Mouse (Mus musculus) inflammation-experienced regulatory T-cells, adult 16 weeks (primary cell): ENCODE results near the gene Jazf1. TPM values are rescaled to one million over a fixed set of nuclear protein-coding genes. Genes with fewer than 3 reads are reported as not detected.

Source experiments
- polyA plus RNA-seq: library from polyadenylated mRNA; unstranded; fragments of 100-300 nt; shearing (Covaris generic); gene quantifications from one replicate; pipeline ENCODE4 v1.2.1, GENCODE M21; 2017

Jazf1 gene
- 13.7 TPM for polyA plus RNA-seq

DNA sequence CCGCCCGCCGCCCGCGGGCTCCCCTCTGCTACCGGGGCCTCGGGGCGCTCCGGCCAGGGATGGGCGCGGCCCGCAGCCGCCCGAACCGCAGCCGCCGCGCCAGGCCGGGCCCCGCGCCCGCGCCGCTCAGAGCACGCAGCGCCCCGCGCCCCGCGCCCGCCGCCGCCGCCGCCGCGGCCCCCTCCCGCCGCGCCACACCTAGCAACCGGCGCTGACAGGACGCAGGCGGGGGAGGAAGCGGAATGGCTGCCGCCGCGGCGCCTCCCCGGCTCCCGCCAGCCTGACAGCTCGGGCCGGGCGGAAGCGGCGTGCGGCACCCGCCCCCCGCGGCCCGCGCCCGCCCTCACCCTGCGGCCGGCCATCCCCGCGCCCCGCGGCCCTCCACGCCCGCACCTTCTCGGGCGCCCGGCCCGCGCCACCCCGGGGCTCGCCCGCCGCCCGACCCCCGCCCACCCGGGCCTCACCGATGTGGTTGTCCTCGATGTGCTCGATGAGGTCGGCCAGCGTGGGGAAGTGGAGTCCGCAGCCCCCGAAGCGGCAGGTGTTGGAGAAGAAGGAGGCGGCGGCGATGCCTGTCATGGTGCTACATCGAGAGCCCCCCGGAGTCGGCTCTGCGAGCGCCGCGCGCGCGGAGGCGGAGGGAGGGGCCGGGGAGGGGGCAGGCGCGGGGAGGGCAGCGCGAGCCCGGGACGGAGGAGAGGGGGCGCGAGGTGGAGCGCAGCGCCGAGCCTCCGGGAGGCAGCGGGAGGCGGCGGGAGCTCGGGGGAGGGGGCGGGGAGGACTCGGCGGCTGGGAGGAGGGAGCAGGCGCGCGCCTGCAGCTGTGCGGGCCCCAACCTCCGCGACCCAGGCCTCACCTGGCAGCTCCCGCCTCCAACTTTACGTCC, at the start of gene Jazf1:
Gene Jazf1, minus strand, starts transcription at position 643 of the 886 bp plus-strand sequence.

Other genes with a start within 250 kb of the Jazf1 start
- gene Creb5, start 218.6 kb upstream of the Jazf1 start, polyA plus RNA-seq, result 0.10 TPM